Mouse (Mus musculus): ENCODE data around the gene Efcab6. TPM values are rescaled to one million over a fixed set of nuclear protein-coding genes. Genes with fewer than 3 reads are reported as not detected.

Efcab6 gene
- total RNA-seq, 2 experiments from 2014 or later, result not detected

DNA sequence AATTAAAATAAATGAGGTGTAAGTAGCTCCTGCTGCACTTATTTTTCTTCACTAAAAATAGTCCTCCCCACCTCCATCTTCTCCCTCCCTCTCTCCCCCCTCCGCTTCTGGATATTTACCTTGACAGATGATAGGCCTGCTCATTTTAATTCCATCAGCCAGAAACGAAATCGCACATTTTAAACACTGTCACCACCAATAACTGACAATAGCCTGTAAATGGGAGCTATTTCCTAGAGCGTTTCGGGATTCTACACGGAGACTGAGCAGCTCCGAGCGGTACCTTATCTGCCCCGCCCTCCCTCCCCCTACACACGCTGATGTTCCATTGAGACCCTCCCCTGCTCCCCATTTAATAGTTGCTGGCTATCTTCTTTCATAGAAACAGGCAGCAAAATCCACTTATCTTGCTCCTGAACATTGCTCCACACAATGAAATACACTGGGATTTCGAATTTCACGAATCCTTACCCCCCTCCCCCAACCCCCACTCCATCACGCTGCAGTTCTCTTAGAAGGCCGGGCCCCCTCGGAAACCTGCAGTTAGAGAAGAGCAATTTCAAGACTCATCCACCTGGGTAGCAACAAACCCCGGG, 4.4 kb upstream of the Efcab6 start:
- no peak for DNase-seq
- intact Hi-C loops (cut with DNase I), result loop anchor here (5.0 kb wide), 1 partner anchor 98 kb away; the partner anchor contains the start of gene Pnpla3

DNA sequence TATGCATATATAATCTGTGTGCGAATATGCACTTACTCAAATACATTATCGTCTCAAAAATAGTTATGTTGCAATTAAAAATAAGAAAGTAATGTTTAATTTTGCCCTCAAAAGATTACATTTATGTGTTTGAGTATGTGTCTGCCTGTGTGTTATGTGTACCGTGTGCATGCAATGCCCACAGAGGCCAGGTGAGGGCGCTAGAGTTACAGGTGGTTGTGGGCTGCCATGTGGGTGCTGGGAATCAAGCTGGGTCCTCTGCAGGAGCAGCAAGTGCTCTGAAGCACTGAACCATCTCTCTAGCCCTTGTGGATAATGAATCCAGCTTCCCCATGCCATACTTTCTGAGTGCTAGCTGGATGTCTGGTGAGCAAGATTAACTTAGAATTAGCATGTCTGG, 522 bp upstream of the Efcab6 start:
- intact Hi-C loops (cut with DNase I), result no loop called here
- no peak for DNase-seq

DNA sequence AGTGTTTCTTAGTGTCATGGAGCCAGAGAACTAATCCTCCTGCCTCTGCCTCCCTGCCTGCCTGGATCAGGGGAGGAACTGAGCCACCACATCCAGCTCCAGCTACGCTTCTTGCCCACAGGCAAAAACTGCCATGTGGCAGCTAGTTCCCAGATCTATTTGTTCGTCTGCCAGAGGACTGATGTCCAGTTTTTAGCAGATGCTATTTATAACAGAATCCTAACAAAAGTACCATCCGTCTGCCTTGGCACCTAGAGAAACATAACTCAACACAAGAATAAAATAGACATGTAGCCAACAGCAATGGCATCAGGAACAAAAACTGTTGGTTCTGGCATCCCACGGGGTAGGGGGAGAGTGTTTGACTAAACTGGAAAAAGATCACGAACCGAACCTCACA, 6.3 kb downstream of the Efcab6 start:
- intact Hi-C loops (cut with DNase I), result loop anchor here (10.0 kb wide), 1 partner anchor 424 kb away; no protein-coding TSS in a partner anchor
- DNase-seq, result no peak

DNA sequence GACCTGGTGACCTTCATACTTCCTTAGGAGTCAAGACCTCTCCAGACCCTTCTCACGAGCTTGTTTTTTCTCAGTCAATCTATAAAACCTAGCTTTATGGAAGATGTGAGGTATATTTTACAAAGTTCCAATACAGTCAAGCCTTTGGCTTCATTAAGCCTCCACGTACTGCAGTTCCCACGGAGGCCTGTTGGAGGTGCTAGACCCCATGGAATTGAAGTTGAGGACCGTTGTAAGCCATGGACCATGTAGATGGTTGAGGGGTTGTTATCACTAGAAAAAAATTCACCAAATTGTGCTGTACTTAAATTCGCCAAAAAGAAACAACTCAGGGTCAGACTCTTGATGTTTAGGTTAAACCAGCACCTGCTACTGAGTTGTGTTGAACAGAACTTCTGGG, 9.1 kb downstream of the Efcab6 start:
- intact Hi-C loops (cut with DNase I), result loop anchor here (10.0 kb wide), 1 partner anchor 421 kb away; no protein-coding TSS in a partner anchor
- no peak for DNase-seq

DNA sequence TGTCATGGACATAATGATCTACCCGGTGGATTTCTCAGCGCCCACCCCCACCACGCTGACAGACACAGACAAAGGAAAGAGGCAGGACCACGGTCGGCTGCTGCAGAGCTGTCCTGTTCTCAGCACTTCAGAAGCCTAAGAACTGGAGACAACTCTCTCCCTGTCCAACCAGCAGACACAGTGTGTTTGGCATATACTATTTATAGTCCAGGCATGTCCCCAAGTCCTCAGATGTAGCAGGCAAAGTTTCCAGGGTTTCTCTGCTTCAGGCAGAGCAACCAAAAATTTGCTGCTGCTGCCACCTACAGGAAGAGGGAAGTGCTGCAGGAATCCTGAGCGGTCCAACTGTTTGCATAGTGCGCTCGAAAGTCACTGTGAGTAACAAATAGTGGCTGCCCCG, 11.3 kb downstream of the Efcab6 start:
- peak; percentile 74 to 86 for DNase-seq
- intact Hi-C loops (cut with DNase I), result loop anchor here (1.0 to 10.0 kb wide), 3 partner anchors 197 to 419 kb away; no protein-coding TSS in a partner anchor

DNA sequence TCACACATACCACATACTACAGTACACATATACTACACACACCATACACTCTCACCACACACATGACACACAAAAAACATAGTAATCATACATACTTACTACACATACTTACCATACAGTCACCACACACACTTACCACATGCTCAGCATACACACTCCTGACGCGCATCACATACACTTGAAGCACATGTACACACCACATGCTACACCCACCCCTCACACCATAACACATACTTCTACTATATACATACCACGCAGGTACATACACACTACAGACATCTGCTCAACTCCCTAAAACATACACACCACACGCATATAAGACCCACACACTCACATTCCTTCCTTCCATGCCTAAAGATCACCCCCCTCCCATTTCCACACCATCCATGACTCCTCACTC, 11.9 kb downstream of the Efcab6 start:
- no peak for DNase-seq
- intact Hi-C loops (cut with DNase I), result loop anchor here (10.0 kb wide), 1 partner anchor 418 kb away; no protein-coding TSS in a partner anchor

DNA sequence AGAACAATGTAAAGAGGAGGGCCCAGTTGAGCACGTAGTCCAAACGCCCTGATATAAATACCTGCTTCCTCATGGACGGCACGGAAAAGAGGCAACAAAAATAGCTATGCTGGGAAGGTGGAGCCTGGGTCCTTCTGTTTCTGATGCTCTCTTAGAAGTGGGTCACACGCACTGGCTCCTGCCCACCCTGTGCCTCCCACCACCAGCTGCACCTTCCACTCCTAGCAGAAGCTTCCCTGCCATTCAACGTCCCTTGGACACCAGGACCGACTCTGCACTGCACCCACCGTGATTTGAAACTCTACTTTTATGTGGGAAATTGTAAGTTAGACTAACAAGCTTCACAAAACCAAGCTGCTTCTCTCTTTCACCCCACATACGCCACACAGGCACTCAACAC, 12.8 kb downstream of the Efcab6 start:
- intact Hi-C loops (cut with DNase I), result loop anchor here (10.0 kb wide), 1 partner anchor 418 kb away; no protein-coding TSS in a partner anchor
- no peak for DNase-seq

DNA sequence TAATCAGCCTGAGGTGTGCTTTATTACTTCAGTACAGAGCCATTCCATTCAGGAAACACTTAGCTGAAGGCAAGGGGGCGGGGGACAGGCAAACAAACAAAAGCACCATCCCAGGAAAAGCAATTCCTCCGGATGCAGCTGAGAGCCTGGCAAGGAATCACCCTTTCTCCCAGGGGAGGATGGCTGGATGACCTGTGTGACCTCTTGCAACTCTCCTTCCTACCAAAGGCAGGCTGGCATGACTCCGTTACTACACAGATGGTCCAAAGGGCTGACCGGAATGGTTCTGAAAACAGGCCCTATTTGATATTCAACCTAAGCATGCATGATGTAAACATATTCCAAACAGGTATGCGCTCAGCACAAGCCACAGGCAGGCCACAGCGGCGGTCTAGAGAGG, 15.6 kb downstream of the Efcab6 start:
- intact Hi-C loops (cut with DNase I), result no loop called here
- DNase-seq, result peak in 1 of 2 experiments; percentile 18

DNA sequence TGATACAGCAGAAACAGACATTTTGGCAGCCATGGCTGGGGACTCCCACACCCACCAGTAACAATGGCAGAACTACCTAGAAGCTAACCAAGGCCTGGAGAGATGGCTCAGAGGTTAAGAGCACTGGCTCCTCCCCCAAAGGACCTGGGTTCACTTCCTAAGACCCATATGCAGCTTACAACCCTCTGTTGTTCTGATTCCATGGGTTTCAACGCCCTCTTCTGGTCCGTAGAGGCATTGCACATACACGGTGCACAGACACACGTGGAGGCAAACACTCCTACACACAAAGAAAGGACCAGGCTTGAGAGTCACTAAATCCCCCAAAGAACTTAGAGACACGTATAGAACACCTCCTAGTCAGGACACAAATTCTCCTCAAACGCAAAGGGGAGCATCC, 19.6 kb downstream of the Efcab6 start:
- intact Hi-C loops (cut with DNase I), result no loop called here
- DNase-seq, result no peak

DNA sequence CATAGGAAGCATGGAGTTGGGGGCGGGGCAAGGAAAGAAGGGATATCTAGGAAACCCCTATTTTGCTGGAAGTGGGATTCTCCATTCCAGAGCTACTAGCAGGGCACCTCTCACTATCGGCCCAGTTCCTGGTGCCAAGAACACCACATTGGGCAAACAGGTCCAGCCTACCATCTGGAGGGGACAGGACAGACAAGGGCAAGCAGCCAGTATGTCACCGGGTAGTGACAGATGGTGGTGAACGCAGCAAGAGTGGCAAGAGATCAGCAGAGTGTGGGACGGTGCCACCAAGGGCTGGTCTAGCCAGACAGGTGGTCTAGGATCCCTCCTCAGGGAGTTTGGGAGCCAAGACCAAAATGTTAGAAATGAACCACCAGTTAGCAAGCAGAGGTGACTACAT, 28.1 kb downstream of the Efcab6 start:
- DNase-seq, result no peak
- intact Hi-C loops (cut with DNase I), result no loop called here

DNA sequence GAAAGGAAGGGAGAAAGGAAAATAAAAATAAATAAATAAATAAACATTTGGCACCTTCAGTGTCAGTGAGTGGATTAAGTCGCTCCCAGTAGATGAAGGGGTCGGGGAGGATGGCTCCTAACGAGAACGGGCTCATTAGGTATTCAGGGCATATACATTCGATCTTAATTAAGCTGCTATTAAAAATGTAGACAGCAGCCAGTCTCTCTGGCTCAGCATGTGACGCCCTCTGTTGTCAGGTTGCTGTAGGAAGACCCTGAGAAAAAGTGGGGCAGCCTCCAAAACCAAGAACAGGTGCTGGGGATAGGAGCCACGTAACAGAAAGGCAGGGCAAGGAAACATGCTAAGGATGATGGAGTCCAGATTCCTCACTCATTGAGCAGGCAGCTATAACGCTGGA, 39.5 kb downstream of the Efcab6 start:
- DNase-seq, result no peak
- intact Hi-C loops (cut with DNase I), result no loop called here

DNA sequence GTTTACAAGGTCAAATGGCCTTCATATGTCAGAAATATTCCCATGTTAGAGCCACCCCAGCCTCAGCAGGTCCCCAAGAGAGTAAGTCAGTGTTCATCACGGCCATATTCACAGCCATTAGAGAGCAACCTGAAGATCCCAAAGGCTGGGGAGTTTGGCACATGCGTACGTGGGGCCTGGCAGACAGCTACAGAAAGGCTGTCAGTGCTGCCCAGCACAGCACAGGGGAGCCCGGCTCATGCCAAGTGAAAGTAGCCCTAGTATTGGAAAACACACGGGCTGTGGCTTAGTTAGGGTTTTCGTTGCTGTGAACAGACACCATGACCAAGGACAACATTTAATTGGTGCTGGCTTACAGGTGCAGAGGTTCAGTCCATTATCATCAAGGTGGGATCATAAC, 40.3 kb downstream of the Efcab6 start:
- intact Hi-C loops (cut with DNase I), result no loop called here
- no peak for DNase-seq

DNA sequence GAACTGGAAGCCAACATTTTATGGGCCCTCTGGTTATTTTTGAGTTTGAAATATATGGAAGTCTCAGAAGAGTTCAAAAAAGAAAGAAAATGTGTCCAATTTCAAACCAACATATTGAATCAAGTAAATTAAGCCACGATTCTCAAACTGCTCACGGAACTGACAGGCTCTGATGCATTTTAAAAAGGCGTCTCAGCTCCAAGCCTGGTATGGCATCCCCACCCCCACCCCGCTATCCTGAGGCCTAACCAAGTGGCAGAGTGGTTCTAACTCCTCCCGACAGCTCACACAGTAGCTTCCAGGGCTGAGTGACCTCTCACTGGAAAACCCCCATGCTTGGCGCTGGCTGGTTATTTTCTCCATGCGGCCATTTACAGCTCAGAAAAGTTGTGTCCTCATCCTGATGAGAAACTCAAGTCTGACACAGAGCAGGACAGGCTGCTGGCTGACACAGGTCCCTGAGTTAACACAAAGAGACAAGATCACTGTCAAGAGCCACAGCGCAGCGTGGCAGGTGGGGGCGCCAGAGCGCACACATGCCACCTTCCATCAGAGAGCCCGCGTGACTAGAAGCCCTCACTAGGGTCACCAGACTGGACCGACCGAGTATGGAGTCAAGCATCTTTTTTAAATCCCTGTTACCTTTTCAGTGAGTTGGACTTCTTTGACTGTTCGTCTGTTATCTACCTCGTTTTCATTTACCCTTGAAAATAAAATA, 55.7 kb downstream of the Efcab6 start:
- DNase-seq, result no peak
- intact Hi-C loops (cut with DNase I), result no loop called here

DNA sequence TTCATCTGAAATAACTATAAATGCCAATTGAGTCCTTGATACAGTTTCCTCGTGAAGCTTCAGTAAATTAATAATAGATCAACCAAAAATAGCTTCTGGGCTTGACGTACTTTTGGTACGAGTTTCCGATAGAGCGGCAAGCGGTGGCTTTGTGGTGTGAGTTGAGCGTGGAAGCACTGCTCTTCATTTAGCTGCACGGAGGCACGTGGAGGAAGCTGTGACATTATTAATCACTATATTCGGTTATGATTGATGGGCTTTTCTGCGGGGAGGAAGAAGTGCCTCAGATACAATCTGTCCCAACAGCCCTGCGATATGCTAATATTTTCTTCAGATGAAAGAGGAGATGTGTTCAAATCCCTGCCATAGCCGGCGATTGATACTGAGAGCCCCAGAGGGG, 60.9 kb downstream of the Efcab6 start:
- intact Hi-C loops (cut with DNase I), result no loop called here
- DNase-seq, result no peak

DNA sequence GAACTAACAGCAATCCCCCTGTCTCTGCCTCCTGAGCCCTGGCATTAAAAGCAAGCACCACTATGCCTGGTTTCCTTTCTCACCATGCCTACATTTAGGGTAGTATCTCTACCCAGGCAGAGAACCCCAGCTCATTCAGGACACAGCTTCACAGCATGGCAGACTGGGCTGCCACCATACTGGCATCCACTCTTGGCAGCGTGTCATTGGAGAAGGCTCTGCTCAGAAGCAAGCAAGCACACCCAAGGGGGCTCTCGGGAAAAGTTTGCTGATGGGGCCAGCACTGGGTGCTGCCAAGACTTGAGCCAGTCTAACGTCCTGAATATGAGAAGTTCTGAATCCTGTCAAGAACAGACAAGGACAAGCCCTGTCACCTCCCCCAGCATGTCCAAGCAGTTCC, 66.1 kb downstream of the Efcab6 start:
- no peak for DNase-seq

DNA sequence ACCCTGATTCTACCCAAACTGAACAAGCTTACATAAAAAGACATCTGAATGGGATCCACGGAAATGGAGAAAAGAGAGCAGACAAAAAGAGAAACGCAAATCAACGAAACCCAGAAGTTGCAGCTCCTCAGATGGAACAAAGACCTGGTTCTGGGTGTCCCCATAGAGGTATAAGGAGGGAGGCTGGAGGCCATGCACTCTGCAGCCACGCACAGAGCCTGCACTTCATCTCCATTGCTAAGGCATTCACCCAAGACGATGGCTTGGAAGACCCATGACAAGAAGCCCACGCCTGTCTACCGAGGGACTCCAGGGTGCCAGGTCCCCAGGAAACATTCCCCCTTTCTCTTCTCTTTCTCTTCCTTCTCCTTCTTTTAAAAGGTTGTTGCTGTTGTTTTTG, 66.6 kb downstream of the Efcab6 start:
- DNase-seq, result no peak
- intact Hi-C loops (cut with DNase I), result no loop called here

More for the DNA sequence above, 66.1 kb downstream of the Efcab6 start:
- intact Hi-C loops (cut with DNase I), result no loop called here

DNA sequence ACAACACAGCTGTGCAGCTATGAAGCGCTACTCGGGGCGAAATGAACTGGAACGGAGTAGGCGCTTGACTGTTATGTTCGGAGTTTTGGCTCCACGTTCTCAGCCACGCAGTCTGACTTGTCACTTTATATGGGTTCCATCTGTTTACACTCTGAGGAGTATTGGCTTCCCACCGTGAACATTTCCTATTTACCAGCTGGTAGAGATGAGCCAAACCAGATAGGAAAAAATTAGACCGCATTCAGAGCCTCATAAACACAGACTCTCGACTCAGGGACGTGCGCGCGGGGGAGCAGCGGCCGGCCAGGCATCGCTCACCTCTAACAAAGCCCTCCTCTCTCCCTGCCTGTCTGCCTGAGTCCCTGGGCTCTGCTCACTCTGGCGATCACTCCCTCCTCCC, 67.1 kb downstream of the Efcab6 start:
- intact Hi-C loops (cut with DNase I), result no loop called here
- DNase-seq, result peak; percentile 21 to 22

DNA sequence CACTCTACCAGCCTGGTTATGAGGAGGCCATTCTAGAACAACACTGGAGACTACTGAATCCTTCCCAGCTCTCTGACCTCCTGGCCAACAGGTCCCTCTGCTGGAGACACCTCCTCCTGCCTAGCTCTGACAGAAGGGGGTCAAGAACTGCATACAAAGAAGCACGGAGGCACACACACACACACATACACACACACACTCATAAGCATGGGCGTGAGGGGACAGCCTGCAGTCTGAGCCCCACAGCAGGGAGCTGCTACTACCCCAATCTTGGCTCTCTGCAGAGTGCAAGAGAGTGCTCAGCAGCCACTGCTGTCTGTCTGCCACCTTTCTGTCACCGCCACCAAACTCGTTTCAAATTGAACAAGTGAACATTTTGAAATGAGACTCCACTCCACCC, 67.6 kb downstream of the Efcab6 start:
- peak; percentile 22 to 24 for DNase-seq
- intact Hi-C loops (cut with DNase I), result no loop called here

DNA sequence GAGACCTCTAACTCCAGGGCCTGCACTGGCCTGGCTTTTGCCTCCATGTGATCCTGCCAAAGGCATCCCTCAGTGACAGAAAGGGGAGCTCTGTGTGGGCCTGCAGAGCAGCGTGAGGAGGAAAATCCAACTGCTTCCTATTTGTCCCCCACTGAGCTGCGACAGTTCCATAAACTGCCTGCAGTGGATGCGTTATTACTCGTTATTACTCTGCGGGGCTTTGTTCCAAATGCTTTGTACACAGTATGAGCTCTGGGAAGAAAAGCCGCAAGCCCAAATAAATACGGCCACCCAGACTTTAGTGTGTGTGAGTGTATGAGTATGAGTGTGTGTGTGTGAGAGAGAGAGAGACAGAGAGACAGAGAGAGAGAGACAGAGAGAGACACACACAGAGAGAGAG, 68.3 kb downstream of the Efcab6 start:
- intact Hi-C loops (cut with DNase I), result no loop called here
- no peak for DNase-seq

DNA sequence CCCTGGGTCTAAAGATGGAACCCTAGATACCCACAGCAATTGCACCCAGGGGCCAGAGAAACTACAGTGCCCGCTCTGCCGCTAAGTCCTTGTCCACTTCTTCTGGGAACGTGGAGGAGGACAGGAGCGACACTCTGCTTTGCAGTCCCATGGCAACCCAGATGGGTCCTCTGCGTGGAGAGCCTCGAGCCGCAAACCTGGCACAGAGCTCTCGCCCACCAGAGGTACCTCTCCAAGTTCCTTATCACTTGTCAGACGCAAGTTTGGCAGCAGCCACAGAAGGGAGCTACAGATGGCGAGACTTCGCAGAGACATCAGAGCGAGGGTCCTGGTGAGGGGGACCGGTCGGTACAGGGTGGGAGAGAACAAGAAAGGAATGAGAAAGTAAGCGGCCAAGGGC, 73.0 kb downstream of the Efcab6 start:
- intact Hi-C loops (cut with DNase I), result no loop called here
- no peak for DNase-seq

DNA sequence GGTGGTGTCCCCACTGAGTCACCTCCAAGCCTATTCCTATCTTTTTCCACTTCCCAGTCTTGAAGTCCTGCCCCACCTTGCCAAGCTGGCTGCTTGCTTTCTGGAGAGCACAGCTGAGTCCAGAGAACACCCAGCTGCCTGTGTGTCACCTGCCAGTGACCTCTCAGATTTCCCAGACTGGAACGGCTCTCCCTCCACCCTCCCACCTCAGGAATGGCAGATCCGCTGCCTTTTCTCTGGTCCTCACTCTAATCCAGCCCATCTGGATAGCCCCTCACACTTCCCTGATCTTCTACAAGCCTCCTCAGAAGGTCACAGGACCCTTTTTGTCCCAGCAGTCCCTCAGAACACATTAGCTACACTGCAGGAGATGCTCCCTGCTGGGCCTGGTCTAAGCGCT, 73.7 kb downstream of the Efcab6 start:
- intact Hi-C loops (cut with DNase I), result no loop called here
- no peak for DNase-seq

DNA sequence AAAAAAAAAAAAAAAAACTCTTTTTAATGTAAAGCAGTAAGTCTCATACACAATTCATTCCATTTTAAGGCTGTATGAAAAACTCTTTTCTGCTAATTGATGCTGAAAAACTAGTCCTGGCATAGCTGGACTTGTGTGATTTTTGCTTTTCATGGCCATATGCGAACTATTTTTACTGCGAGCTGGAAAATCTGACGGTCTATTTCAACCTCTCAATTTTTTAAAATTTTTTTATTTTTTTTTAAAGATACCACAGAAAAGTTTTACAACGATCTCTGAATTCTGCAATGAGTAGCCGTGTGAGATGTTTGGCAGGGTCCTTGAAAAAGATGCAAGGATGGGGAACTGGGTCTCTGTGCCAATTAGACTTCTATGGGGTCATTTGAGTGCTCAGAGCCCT, 75.9 kb downstream of the Efcab6 start:
- DNase-seq, result no peak
- intact Hi-C loops (cut with DNase I), result no loop called here
